10 mouse cellular contexts compared by ENCODE assay signal in the genomic region with DNA sequence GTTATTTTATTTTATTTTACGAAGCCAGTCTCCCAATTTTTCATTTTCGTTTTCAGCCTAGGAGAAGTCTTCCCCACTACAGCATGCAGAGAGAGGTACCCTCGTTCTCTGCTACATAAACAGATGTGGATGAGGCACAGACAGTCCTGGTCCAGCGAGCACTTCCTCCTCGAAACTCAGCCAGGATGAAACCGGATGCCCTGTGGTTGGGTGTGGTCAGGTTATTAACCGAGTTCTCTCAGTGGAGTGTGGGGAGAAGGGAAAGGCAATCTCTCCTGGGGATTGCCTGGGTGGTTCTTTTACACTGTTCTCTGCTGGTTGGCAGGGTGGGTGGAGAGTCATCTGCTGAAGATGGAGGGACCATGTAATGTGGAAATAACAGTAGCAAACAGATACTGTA. TPM values are rescaled to one million over a fixed set of nuclear protein-coding genes. Genes with fewer than 3 reads are reported as not detected.
DNase-seq lines count a peak whose midpoint lies in the region; ATAC-seq and TF ChIP-seq lines count a peak whose summit lies in the region.
"Had no signal": no experiment of that assay in that cellular context is flagged by ENCODE, and none has a peak within 500 bp of the region (broad histone marks: within the 10 kb centered on the region; RNA-seq: fewer than 3 reads in every experiment).

No protein-coding gene starts in this region.

- no peaks in the 10 kb centered on the region for H3K27me3 ChIP-seq in midbrain, embryonic 16.5 days (ENCODE audit: control insufficient read depth, insufficient read depth, low read depth, low read length)
- no peaks in the 10 kb centered on the region for H3K27me3 ChIP-seq in midbrain, embryonic 14.5 days (ENCODE audit: control insufficient read depth, insufficient read depth, low read length)
- H3K27me3 ChIP-seq in lung, postnatal 0 days (replicated peaks; ENCODE audit: insufficient read depth, low read length): no peaks in the 10 kb centered on the region
- H3K27me3 ChIP-seq in forebrain, postnatal 0 days (ENCODE audit: insufficient read depth, low read length): no peaks in the 10 kb centered on the region
- H3K27me3 ChIP-seq: embryonic facial prominence, embryonic 12.5 days had no signal

- H3K27ac ChIP-seq in midbrain, embryonic 16.5 days (ENCODE audit: low read length): peak overlapping the region; percentile 47; the same call in 1 of the 2 replicates
- H3K27ac ChIP-seq in midbrain, embryonic 14.5 days (replicated peaks; ENCODE audit: low read depth, low read length): no peak overlapping the region
- no peak overlapping the region for H3K27ac ChIP-seq in lung, postnatal 0 days (ENCODE audit: low read length)
- no peak overlapping the region for H3K27ac ChIP-seq in forebrain, postnatal 0 days (ENCODE audit: low read depth, low read length)
- H3K27ac ChIP-seq: embryonic facial prominence, embryonic 12.5 days had no signal

- no peak for TF ChIP-seq CTCF in lung, postnatal 0 days (IDR thresholded peaks at IDR 0.05)
- no peak for TF ChIP-seq CTCF in forebrain, postnatal 0 days (IDR thresholded peaks at IDR 0.05; ENCODE audit: low read depth)

- no peak overlapping the region for H3K4me2 ChIP-seq in midbrain, embryonic 16.5 days (ENCODE audit: low read length)
- no peak overlapping the region for H3K4me2 ChIP-seq in midbrain, embryonic 14.5 days (ENCODE audit: low read length)
- H3K4me2 ChIP-seq in lung, postnatal 0 days (replicated peaks; ENCODE audit: low read depth, low read length): no peak overlapping the region
- no peak overlapping the region for H3K4me2 ChIP-seq in forebrain, postnatal 0 days (ENCODE audit: low read depth)
- H3K4me2 ChIP-seq: embryonic facial prominence, embryonic 12.5 days; lung, embryonic 14.5 days had no signal

- no peaks in the 10 kb centered on the region for H3K9me3 ChIP-seq in midbrain, embryonic 16.5 days (replicated peaks; ENCODE audit: control insufficient read depth, low read length, poor library complexity, severe bottlenecking)
- no peaks in the 10 kb centered on the region for H3K9me3 ChIP-seq in midbrain, embryonic 14.5 days (ENCODE audit: control insufficient read depth, low read length)
- H3K9me3 ChIP-seq in lung, postnatal 0 days (ENCODE audit: low read length): no peaks in the 10 kb centered on the region
- H3K9me3 ChIP-seq in forebrain, postnatal 0 days (ENCODE audit: low read length): no peaks in the 10 kb centered on the region
- H3K9me3 ChIP-seq: embryonic facial prominence, embryonic 12.5 days had no signal

- WGBS in midbrain, embryonic 16.5 days: 70% methylated on average over 7 of the region's 7 CpGs
- 68% methylated on average over 7 of the region's 7 CpGs for WGBS in midbrain, embryonic 14.5 days
- WGBS in lung, postnatal 0 days: 30% methylated on average over 7 of the region's 7 CpGs
- 68% methylated on average over 7 of the region's 7 CpGs for WGBS in forebrain, postnatal 0 days

- no peak overlapping the region for H3K9ac ChIP-seq in midbrain, embryonic 16.5 days (ENCODE audit: low read depth, low read length)
- no peak overlapping the region for H3K9ac ChIP-seq in midbrain, embryonic 14.5 days (replicated peaks; ENCODE audit: low read length)
- no peak overlapping the region for H3K9ac ChIP-seq in lung, postnatal 0 days (replicated peaks; ENCODE audit: low read depth)
- no peak overlapping the region for H3K9ac ChIP-seq in forebrain, postnatal 0 days
- H3K9ac ChIP-seq: embryonic facial prominence, embryonic 12.5 days; lung, embryonic 14.5 days had no signal

- H3K4me3 ChIP-seq in midbrain, embryonic 16.5 days (ENCODE audit: low read depth, low read length): no peak overlapping the region
- no peak overlapping the region for H3K4me3 ChIP-seq in midbrain, embryonic 14.5 days (replicated peaks; ENCODE audit: low read depth, low read length)
- H3K4me3 ChIP-seq in lung, postnatal 0 days (ENCODE audit: low read depth, low read length): no peak overlapping the region
- H3K4me3 ChIP-seq in forebrain, postnatal 0 days (ENCODE audit: low read depth, low read length): no peak overlapping the region
- H3K4me3 ChIP-seq: embryonic facial prominence, embryonic 12.5 days had no signal

- peaks cover 3% of the 10 kb centered on the region for H3K4me1 ChIP-seq in midbrain, embryonic 16.5 days (ENCODE audit: control insufficient read depth, insufficient read depth, low read length)
- no peaks in the 10 kb centered on the region for H3K4me1 ChIP-seq in midbrain, embryonic 14.5 days (ENCODE audit: control insufficient read depth, insufficient read depth, low read length)
- H3K4me1 ChIP-seq in lung, postnatal 0 days (ENCODE audit: insufficient read depth, low read depth, low read length): no peaks in the 10 kb centered on the region
- H3K4me1 ChIP-seq in forebrain, postnatal 0 days (ENCODE audit: insufficient read depth): no peaks in the 10 kb centered on the region

- no peak for ATAC-seq in midbrain, embryonic 16.5 days
- ATAC-seq in midbrain, embryonic 14.5 days (ENCODE audit: low FRiP score, low TSS enrichment): no peak
- no peak for ATAC-seq in lung, postnatal 0 days
- ATAC-seq in forebrain, postnatal 0 days: no peak

- DNase-seq in adrenal gland, postnatal 36 days: peak; percentile 10 to 31
- DNase-seq in adrenal gland, postnatal 25 days: no peak
- DNase-seq in midbrain, embryonic 14.5 days: no peak
- no peak for DNase-seq in lung, postnatal 0 days (ENCODE audit: low spot score)
- DNase-seq in spleen, postnatal 14 days (ENCODE audit: low spot score in 2 of 2): peak; percentile 17 to 41
- DNase-seq in forebrain, postnatal 0 days: no peak
- no peak for DNase-seq in retina, postnatal 1 day
- DNase-seq: lung, embryonic 14.5 days had no signal

- peak; percentile 22; the same call in 1 of the 2 replicates for TF ChIP-seq EP300 in lung, postnatal 0 days (IDR thresholded peaks at IDR 0.05)

- no peaks in the 10 kb centered on the region for H3K36me3 ChIP-seq in midbrain, embryonic 16.5 days (ENCODE audit: control insufficient read depth, insufficient read depth, low read length)
- no peaks in the 10 kb centered on the region for H3K36me3 ChIP-seq in midbrain, embryonic 14.5 days (ENCODE audit: control insufficient read depth, insufficient read depth, low read length)
- H3K36me3 ChIP-seq in lung, postnatal 0 days (ENCODE audit: insufficient read depth, low read length): no peaks in the 10 kb centered on the region
- H3K36me3 ChIP-seq in forebrain, postnatal 0 days (ENCODE audit: insufficient read depth): no peaks in the 10 kb centered on the region
- H3K36me3 ChIP-seq: embryonic facial prominence, embryonic 12.5 days had no signal

RNA-seq across cellular contexts. Expression of gene Hnrnpk, which starts 40.6 kb away (rescaled TPM):
- total RNA-seq in adrenal gland, postnatal 36 days (2021): 100 to 1,000 TPM; 878 to 908 TPM
- 798 and 829 TPM in 2 replicates for total RNA-seq in adrenal gland, postnatal 25 days (2021)
- 1,323 and 1,478 TPM in 2 replicates for polyA plus RNA-seq in midbrain, embryonic 16.5 days (2015; fragmentation: Nextera tagmentation; extraction: Ambion mirVana)
- polyA plus RNA-seq in midbrain, embryonic 14.5 days (2014; fragmentation: Nextera tagmentation; extraction: Ambion mirVana): 1,214 and 1,754 TPM in 2 replicates
- 681 and 815 TPM in 2 replicates for polyA plus RNA-seq in lung, postnatal 0 days (2015; fragmentation: Nextera tagmentation; extraction: Ambion mirVana)
- 737 and 787 TPM in 2 replicates for total RNA-seq in forebrain, postnatal 0 days (2014; rRNA removed)
- polyA plus RNA-seq in forebrain, postnatal 0 days (2015; fragmentation: Nextera tagmentation; extraction: Ambion mirVana): 1,083 and 1,166 TPM in 2 replicates

RNA-seq across cellular contexts. Expression of gene Rmi1, which starts 41.7 kb away (rescaled TPM):
- total RNA-seq in adrenal gland, postnatal 36 days (2021): 10 to 100 TPM; 18.1 to 21.9 TPM
- total RNA-seq in adrenal gland, postnatal 25 days (2021): 23.2 and 25.0 TPM in 2 replicates
- polyA plus RNA-seq in midbrain, embryonic 16.5 days (2015; fragmentation: Nextera tagmentation; extraction: Ambion mirVana): 21.3 and 23.8 TPM in 2 replicates
- 24.6 and 26.0 TPM in 2 replicates for polyA plus RNA-seq in midbrain, embryonic 14.5 days (2014; fragmentation: Nextera tagmentation; extraction: Ambion mirVana)
- polyA plus RNA-seq in lung, postnatal 0 days (2015; fragmentation: Nextera tagmentation; extraction: Ambion mirVana): 15.5 and 17.5 TPM in 2 replicates
- total RNA-seq in forebrain, postnatal 0 days (2014; rRNA removed): 14.0 and 20.8 TPM in 2 replicates
- 14.2 and 18.7 TPM in 2 replicates for polyA plus RNA-seq in forebrain, postnatal 0 days (2015; fragmentation: Nextera tagmentation; extraction: Ambion mirVana)

RNA-seq across cellular contexts. Expression of gene 2210016F16Rik, which starts 58.8 kb away (rescaled TPM):
- total RNA-seq in adrenal gland, postnatal 36 days (2021): 10 to 100 TPM; 27.2 to 31.5 TPM
- total RNA-seq in adrenal gland, postnatal 25 days (2021): 23.3 and 27.3 TPM in 2 replicates
- 19.2 and 19.9 TPM in 2 replicates for polyA plus RNA-seq in midbrain, embryonic 16.5 days (2015; fragmentation: Nextera tagmentation; extraction: Ambion mirVana)
- polyA plus RNA-seq in midbrain, embryonic 14.5 days (2014; fragmentation: Nextera tagmentation; extraction: Ambion mirVana): 21.0 and 22.9 TPM in 2 replicates
- 30.6 and 33.3 TPM in 2 replicates for polyA plus RNA-seq in lung, postnatal 0 days (2015; fragmentation: Nextera tagmentation; extraction: Ambion mirVana)
- total RNA-seq in forebrain, postnatal 0 days (2014; rRNA removed): 16.0 and 16.8 TPM in 2 replicates
- polyA plus RNA-seq in forebrain, postnatal 0 days (2015; fragmentation: Nextera tagmentation; extraction: Ambion mirVana): 14.2 TPM in 2 replicates

Comparison
In these comparisons a context has a peak if more than half of its experiments do, and no peak if none do; other contexts are left out.
1. DNase-seq: peak in adrenal gland, postnatal 36 days (2 of 2) and spleen, postnatal 14 days (2 of 2); none in adrenal gland, postnatal 25 days (single experiment), midbrain, embryonic 14.5 days (single experiment), lung, postnatal 0 days (single experiment), forebrain, postnatal 0 days (single experiment) and retina, postnatal 1 day (single experiment).